Mouse (Mus musculus) neural tube, embryonic 13.5 days (tissue): ENCODE data around the gene Azin2. TPM values are rescaled to one million over a fixed set of nuclear protein-coding genes. Genes with fewer than 3 reads are reported as not detected.

Experiments used
- ATAC-seq: fragments of 200-750 bp; cut with Nextera tagmentation; 2 replicates; pipeline ENCODE4 v1.8.0; 2017; ENCODE audit warnings: low read depth, mild to moderate bottlenecking, moderate TSS enrichment, moderate library complexity
- H3K27ac ChIP-seq: fragments of 300-500 bp; sonication (generic); replicated peaks from 2 replicates; pipeline ENCODE4 v1.5.1; 2015; ENCODE audit warnings: moderate library complexity, mild to moderate bottlenecking, inconsistent platforms
- H3K27me3 ChIP-seq: fragments of 300-500 bp; sonication (generic); 2 replicates; pipeline ENCODE4 v1.6.1; 2015; ENCODE audit warnings: mild to moderate bottlenecking, inconsistent platforms
- H3K36me3 ChIP-seq: fragments of 300-500 bp; sonication (generic); 2 replicates; pipeline ENCODE4 v1.6.1; 2015; ENCODE audit warnings: mild to moderate bottlenecking, inconsistent platforms
- H3K4me1 ChIP-seq: fragments of 300-500 bp; sonication (generic); replicated peaks from 2 replicates; pipeline ENCODE4 v1.6.1; 2015; ENCODE audit warnings: inconsistent platforms
- H3K4me2 ChIP-seq: fragments of 300-500 bp; sonication (generic); 2 replicates; pipeline ENCODE4 v1.6.1; 2015; ENCODE audit warnings: inconsistent platforms, mild to moderate bottlenecking, moderate library complexity
- H3K4me3 ChIP-seq: fragments of 300-500 bp; sonication (generic); 2 replicates; pipeline ENCODE4 v1.5.1; 2015; ENCODE audit warnings: mild to moderate bottlenecking, inconsistent platforms
- H3K9ac ChIP-seq: fragments of 300-500 bp; sonication (generic); 2 replicates; pipeline ENCODE4 v1.6.1; 2015; ENCODE audit warnings: moderate library complexity, mild to moderate bottlenecking, inconsistent platforms
- H3K9me3 ChIP-seq: fragments of 300-500 bp; sonication (generic); 2 replicates; pipeline ENCODE4 v1.6.1; 2016; ENCODE audit warnings: inconsistent platforms
- WGBS: fragments of 180-500 bp; shearing (Covaris S2); methylation state at CpG from one replicate; pipeline ENCODE4 v1.1.7; 2015; 5-methylcytosine and 5-hydroxymethylcytosine counted together
- polyA plus RNA-seq: library from polyadenylated mRNA; unstranded; fragments of >200 nt; fragmentation: Nextera tagmentation; extraction: Ambion mirVana; gene quantifications from 2 replicates; pipeline ENCODE4 v1.2.1, GENCODE M21; 2015

Gene Azin2
- polyA plus RNA-seq, 1 experiment from 2014 or later: 16.9 TPM

GRCm38 (mm10) chr4:128976577-128976976 is 14.3 kb upstream of the Azin2 start:
- H3K36me3 ChIP-seq: no peaks in the 10 kb centered on the region
- 89% methylated on average over 4 of the region's 4 CpGs for WGBS
- no peak overlapping the region for H3K27ac ChIP-seq
- H3K4me3 ChIP-seq: no peak overlapping the region
- H3K27me3 ChIP-seq: no peaks in the 10 kb centered on the region
- H3K4me1 ChIP-seq: no peaks in the 10 kb centered on the region
- H3K9ac ChIP-seq: no peak overlapping the region
- H3K9me3 ChIP-seq: no peaks in the 10 kb centered on the region
- no peak overlapping the region for H3K4me2 ChIP-seq
- no peak for ATAC-seq

- Histone ChIP-seq H3K36me3 (no peaks in the 10 kb centered on the region), H3K27me3 (no peaks in the 10 kb centered on the region), H3K4me1 (no peaks in the 10 kb centered on the region), H3K4me2 (no peak overlapping the region), H3K9me3 (no peaks in the 10 kb centered on the region), H3K4me3 (no peak overlapping the region), H3K27ac (no peak overlapping the region), H3K9ac (no peak overlapping the region)
- WGBS: 86% methylated on average over 8 of the region's 8 CpGs
- no peak for ATAC-seq
Observed at GRCm38 (mm10) chr4:128974677-128975076, 12.4 kb upstream of the Azin2 start.

- H3K4me3 ChIP-seq: no peak overlapping the region
- peak; percentile 55 for ATAC-seq
- H3K9ac ChIP-seq: no peak overlapping the region; the same call in 1 of the 2 replicates
- no peak overlapping the region for H3K4me2 ChIP-seq
- no peaks in the 10 kb centered on the region for H3K36me3 ChIP-seq
- peaks cover 19% of the 10 kb centered on the region for H3K4me1 ChIP-seq
- 41% methylated on average over 14 of the region's 14 CpGs for WGBS
- no peaks in the 10 kb centered on the region for H3K9me3 ChIP-seq
- H3K27ac ChIP-seq: no peak overlapping the region
- H3K27me3 ChIP-seq: no peaks in the 10 kb centered on the region
Observed at GRCm38 (mm10) chr4:128971065-128971694, 8.9 kb upstream of the Azin2 start.

- Histone ChIP-seq H3K27ac (no peak overlapping the region), H3K4me2 (no peak overlapping the region), H3K4me1 (peaks cover 19% of the 10 kb centered on the region), H3K36me3 (no peaks in the 10 kb centered on the region), H3K27me3 (no peaks in the 10 kb centered on the region), H3K4me3 (no peak overlapping the region), H3K9ac (no peak overlapping the region), H3K9me3 (no peaks in the 10 kb centered on the region)
- WGBS: 84% methylated on average over 7 of the region's 8 CpGs
- no peak for ATAC-seq
Observed at GRCm38 (mm10) chr4:128970417-128970807, 8.2 kb upstream of the Azin2 start.

- peaks cover 19% of the 10 kb centered on the region for H3K4me1 ChIP-seq
- ATAC-seq: no peak
- no peak overlapping the region for H3K4me2 ChIP-seq
- no peaks in the 10 kb centered on the region for H3K36me3 ChIP-seq
- H3K9ac ChIP-seq: no peak overlapping the region
- WGBS: 74% methylated on average over 18 of the region's 18 CpGs
- no peaks in the 10 kb centered on the region for H3K27me3 ChIP-seq
- no peak overlapping the region for H3K27ac ChIP-seq
- H3K4me3 ChIP-seq: no peak overlapping the region
- H3K9me3 ChIP-seq: no peaks in the 10 kb centered on the region
Observed at GRCm38 (mm10) chr4:128969607-128970416, 7.6 kb upstream of the Azin2 start.

- Histone ChIP-seq H3K27me3 (no peaks in the 10 kb centered on the region), H3K9me3 (no peaks in the 10 kb centered on the region), H3K9ac (no peak overlapping the region), H3K4me1 (peaks cover 19% of the 10 kb centered on the region), H3K36me3 (no peaks in the 10 kb centered on the region), H3K27ac (no peak overlapping the region), H3K4me2 (no peak overlapping the region), H3K4me3 (no peak overlapping the region)
- 83% methylated on average over 5 of the region's 5 CpGs for WGBS
- ATAC-seq: no peak
Observed at GRCm38 (mm10) chr4:128969081-128969480, 6.8 kb upstream of the Azin2 start.

- Histone ChIP-seq H3K4me1 (peaks cover 30% of the 10 kb centered on the region), H3K4me2 (peak overlapping the region; percentile 27), H3K9ac (no peak overlapping the region), H3K36me3 (no peaks in the 10 kb centered on the region), H3K27me3 (0 out of 2 replicates have a peak, but pooled peaks cover 3% of the 10 kb centered on the region), H3K9me3 (no peaks in the 10 kb centered on the region), H3K27ac (peak overlapping the region; percentile 85), H3K4me3 (no peak overlapping the region)
- WGBS: 20% methylated on average over 7 of the region's 7 CpGs
- ATAC-seq: no peak
Observed at GRCm38 (mm10) chr4:128966751-128967150, 4.5 kb upstream of the Azin2 start.

- peak overlapping the region; percentile 87 for H3K9ac ChIP-seq
- H3K36me3 ChIP-seq: no peaks in the 10 kb centered on the region
- ATAC-seq: no peak
- peaks cover 6% of the 10 kb centered on the region; the same call in 1 of the 2 replicates for H3K27me3 ChIP-seq
- WGBS: 7% methylated on average over 9 of the region's 9 CpGs
- peak overlapping the region; percentile 75 for H3K4me2 ChIP-seq
- peak overlapping the region; percentile 64 for H3K4me3 ChIP-seq
- H3K4me1 ChIP-seq: peaks cover 48% of the 10 kb centered on the region
- H3K27ac ChIP-seq: peak overlapping the region; percentile 73
- H3K9me3 ChIP-seq: no peaks in the 10 kb centered on the region
Observed at GRCm38 (mm10) chr4:128962926-128963290, 666 bp upstream of the Azin2 start.

- WGBS: 3% methylated on average over 16 of the region's 16 CpGs
- H3K4me3 ChIP-seq: peak overlapping the region; percentile 64
- peak overlapping the region; percentile 87 for H3K9ac ChIP-seq
- H3K9me3 ChIP-seq: no peaks in the 10 kb centered on the region
- H3K27me3 ChIP-seq: peaks cover 6% of the 10 kb centered on the region; the same call in 1 of the 2 replicates
- H3K36me3 ChIP-seq: no peaks in the 10 kb centered on the region
- H3K4me2 ChIP-seq: peak overlapping the region; percentile 75
- H3K4me1 ChIP-seq: peaks cover 43% of the 10 kb centered on the region
- no peak for ATAC-seq
- no peak overlapping the region for H3K27ac ChIP-seq
Observed at GRCm38 (mm10) chr4:128961301-128962028, 777 bp downstream of the Azin2 start.

GRCm38 (mm10) chr4:128959676-128960075 is 2.6 kb downstream of the Azin2 start:
- WGBS: 86% methylated on average over 17 of the region's 17 CpGs
- peaks cover 47% of the 10 kb centered on the region for H3K4me1 ChIP-seq
- H3K27ac ChIP-seq: no peak overlapping the region
- no peak overlapping the region for H3K4me2 ChIP-seq
- no peaks in the 10 kb centered on the region for H3K9me3 ChIP-seq
- H3K4me3 ChIP-seq: no peak overlapping the region
- no peak for ATAC-seq
- no peaks in the 10 kb centered on the region for H3K36me3 ChIP-seq
- peaks cover 6% of the 10 kb centered on the region; the same call in 1 of the 2 replicates for H3K27me3 ChIP-seq
- no peak overlapping the region for H3K9ac ChIP-seq

GRCm38 (mm10) chr4:128958849-128959248 is 3.4 kb downstream of the Azin2 start:
- Histone ChIP-seq H3K27ac (no peak overlapping the region), H3K27me3 (peaks cover 6% of the 10 kb centered on the region; the same call in 1 of the 2 replicates), H3K4me2 (no peak overlapping the region), H3K9ac (no peak overlapping the region), H3K4me3 (no peak overlapping the region), H3K36me3 (no peaks in the 10 kb centered on the region), H3K9me3 (no peaks in the 10 kb centered on the region), H3K4me1 (peaks cover 47% of the 10 kb centered on the region)
- 66% methylated on average over 8 of the region's 8 CpGs for WGBS
- ATAC-seq: no peak

GRCm38 (mm10) chr4:128958156-128958555 is 4.1 kb downstream of the Azin2 start:
- no peak overlapping the region for H3K27ac ChIP-seq
- H3K9ac ChIP-seq: no peak overlapping the region
- ATAC-seq: no peak
- H3K9me3 ChIP-seq: no peaks in the 10 kb centered on the region
- H3K36me3 ChIP-seq: no peaks in the 10 kb centered on the region
- peaks cover 4% of the 10 kb centered on the region; the same call in 1 of the 2 replicates for H3K27me3 ChIP-seq
- H3K4me2 ChIP-seq: no peak overlapping the region
- H3K4me3 ChIP-seq: no peak overlapping the region
- peaks cover 45% of the 10 kb centered on the region for H3K4me1 ChIP-seq
- 83% methylated on average over 11 of the region's 11 CpGs for WGBS
